Mouse (Mus musculus): ENCODE data around the gene Smyd4. TPM values are rescaled to one million over a fixed set of nuclear protein-coding genes. Genes with fewer than 3 reads are reported as not detected.

The Smyd4 gene
- polyA plus RNA-seq, 1 experiment from 2014 or later = 14.3 TPM

GRCm38 (mm10) chr11:75424033-75424432 is 75.8 kb downstream of the Smyd4 start:
- DNase-seq (ENCODE audit: low spot score) (no peak), ATAC-seq (ENCODE audit: insufficient number of reproducible peaks, low FRiP score, low TSS enrichment, low read depth) (no peak)
- Histone ChIP-seq H3K4me1 (ENCODE audit: control insufficient read depth, insufficient read depth, low read length) (peaks cover 13% of the 10 kb centered on the region), H3K27ac (replicated peaks; ENCODE audit: low read depth, low read length) (no peak overlapping the region), H3K36me3 (ENCODE audit: control insufficient read depth, insufficient read depth, low read length) (no peaks in the 10 kb centered on the region), H3K4me2 (ENCODE audit: low read depth, severe bottlenecking) (no peak overlapping the region), H3K27me3 (ENCODE audit: control insufficient read depth, insufficient read depth, low read length) (no peaks in the 10 kb centered on the region), H3K4me3 (ENCODE audit: low read depth, low read length) (no peak overlapping the region), H3K9ac (ENCODE audit: low read length) (no peak overlapping the region), H3K9me3 (ENCODE audit: control insufficient read depth, low read length) (no peaks in the 10 kb centered on the region)
- 94% methylated on average over 9 of the region's 9 CpGs for WGBS

GRCm38 (mm10) chr11:75424459-75424858 is 76.2 kb downstream of the Smyd4 start:
- peaks cover 13% of the 10 kb centered on the region for H3K4me1 ChIP-seq (ENCODE audit: control insufficient read depth, insufficient read depth, low read length)
- no peak overlapping the region for H3K27ac ChIP-seq (replicated peaks; ENCODE audit: low read depth, low read length)
- no peaks in the 10 kb centered on the region for H3K27me3 ChIP-seq (ENCODE audit: control insufficient read depth, insufficient read depth, low read length)
- 95% methylated on average over 3 of the region's 3 CpGs for WGBS
- no peak for DNase-seq (ENCODE audit: low spot score)
- no peak for ATAC-seq (ENCODE audit: insufficient number of reproducible peaks, low FRiP score, low TSS enrichment, low read depth)
- no peaks in the 10 kb centered on the region for H3K9me3 ChIP-seq (ENCODE audit: control insufficient read depth, low read length)
- H3K4me3 ChIP-seq (ENCODE audit: low read depth, low read length) = no peak overlapping the region
- H3K4me2 ChIP-seq (ENCODE audit: low read depth, severe bottlenecking) = no peak overlapping the region
- no peaks in the 10 kb centered on the region for H3K36me3 ChIP-seq (ENCODE audit: control insufficient read depth, insufficient read depth, low read length)
- no peak overlapping the region for H3K9ac ChIP-seq (ENCODE audit: low read length)

- H3K36me3 ChIP-seq (ENCODE audit: control insufficient read depth, insufficient read depth, low read length) = no peaks in the 10 kb centered on the region
- no peak for ATAC-seq (ENCODE audit: insufficient number of reproducible peaks, low FRiP score, low TSS enrichment, low read depth)
- no peaks in the 10 kb centered on the region for H3K27me3 ChIP-seq (ENCODE audit: control insufficient read depth, insufficient read depth, low read length)
- H3K27ac ChIP-seq (replicated peaks; ENCODE audit: low read depth, low read length) = no peak overlapping the region
- no peak overlapping the region for H3K9ac ChIP-seq (ENCODE audit: low read length)
- H3K9me3 ChIP-seq (ENCODE audit: control insufficient read depth, low read length) = no peaks in the 10 kb centered on the region; the same call in 1 of the 2 replicates
- 87% methylated on average over 9 of the region's 9 CpGs for WGBS
- H3K4me1 ChIP-seq (ENCODE audit: control insufficient read depth, insufficient read depth, low read length) = no peaks in the 10 kb centered on the region
- H3K4me3 ChIP-seq (ENCODE audit: low read depth, low read length) = no peak overlapping the region
- no peak overlapping the region for H3K4me2 ChIP-seq (ENCODE audit: low read depth, severe bottlenecking)
- no peak for DNase-seq (ENCODE audit: low spot score)
These were observed 80.9 kb downstream of the Smyd4 start for GRCm38 (mm10) chr11:75429019-75429705.

GRCm38 (mm10) chr11:75431307-75431706 is 83.1 kb downstream of the Smyd4 start:
- 79% methylated on average over 11 of the region's 11 CpGs for WGBS
- Histone ChIP-seq H3K4me1 (ENCODE audit: control insufficient read depth, insufficient read depth, low read length) (no peaks in the 10 kb centered on the region), H3K27ac (replicated peaks; ENCODE audit: low read depth, low read length) (no peak overlapping the region), H3K36me3 (ENCODE audit: control insufficient read depth, insufficient read depth, low read length) (no peaks in the 10 kb centered on the region), H3K9me3 (ENCODE audit: control insufficient read depth, low read length) (no peaks in the 10 kb centered on the region; the same call in 1 of the 2 replicates), H3K4me2 (ENCODE audit: low read depth, severe bottlenecking) (no peak overlapping the region), H3K9ac (ENCODE audit: low read length) (no peak overlapping the region), H3K4me3 (ENCODE audit: low read depth, low read length) (no peak overlapping the region), H3K27me3 (ENCODE audit: control insufficient read depth, insufficient read depth, low read length) (no peaks in the 10 kb centered on the region)
- ATAC-seq (ENCODE audit: insufficient number of reproducible peaks, low FRiP score, low TSS enrichment, low read depth) = no peak
- DNase-seq (ENCODE audit: low spot score) = no peak

- H3K27me3 ChIP-seq (ENCODE audit: control insufficient read depth, insufficient read depth, low read length) = no peaks in the 10 kb centered on the region
- 87% methylated on average over 5 of the region's 5 CpGs for WGBS
- no peaks in the 10 kb centered on the region for H3K36me3 ChIP-seq (ENCODE audit: control insufficient read depth, insufficient read depth, low read length)
These were observed 85.9 kb downstream of the Smyd4 start for GRCm38 (mm10) chr11:75434138-75434537.

GRCm38 (mm10) chr11:75438194-75438593 is 90.0 kb downstream of the Smyd4 start:
- Histone ChIP-seq H3K9me3 (ENCODE audit: control insufficient read depth, low read length) (no peaks in the 10 kb centered on the region; the same call in 1 of the 2 replicates), H3K4me1 (ENCODE audit: control insufficient read depth, insufficient read depth, low read length) (no peaks in the 10 kb centered on the region), H3K27ac (replicated peaks; ENCODE audit: low read depth, low read length) (no peak overlapping the region), H3K4me3 (ENCODE audit: low read depth, low read length) (no peak overlapping the region), H3K9ac (ENCODE audit: low read length) (no peak overlapping the region), H3K4me2 (ENCODE audit: low read depth, severe bottlenecking) (no peak overlapping the region), H3K36me3 (ENCODE audit: control insufficient read depth, insufficient read depth, low read length) (no peaks in the 10 kb centered on the region), H3K27me3 (ENCODE audit: control insufficient read depth, insufficient read depth, low read length) (no peaks in the 10 kb centered on the region)
- 84% methylated on average over 13 of the region's 13 CpGs for WGBS
- no peak for DNase-seq (ENCODE audit: low spot score)
- no peak for ATAC-seq (ENCODE audit: insufficient number of reproducible peaks, low FRiP score, low TSS enrichment, low read depth)

More at GRCm38 (mm10) chr11:75434138-75434537, 85.9 kb downstream of the Smyd4 start:
- H3K9ac ChIP-seq (ENCODE audit: low read length) = no peak overlapping the region
- H3K4me1 ChIP-seq (ENCODE audit: control insufficient read depth, insufficient read depth, low read length) = no peaks in the 10 kb centered on the region
- no peak overlapping the region for H3K27ac ChIP-seq (replicated peaks; ENCODE audit: low read depth, low read length)
- H3K4me3 ChIP-seq (ENCODE audit: low read depth, low read length) = no peak overlapping the region
- no peak overlapping the region for H3K4me2 ChIP-seq (ENCODE audit: low read depth, severe bottlenecking)
- DNase-seq (ENCODE audit: low spot score) = no peak
- ATAC-seq (ENCODE audit: insufficient number of reproducible peaks, low FRiP score, low TSS enrichment, low read depth) = no peak
- no peaks in the 10 kb centered on the region; the same call in 1 of the 2 replicates for H3K9me3 ChIP-seq (ENCODE audit: control insufficient read depth, low read length)

- no peaks in the 10 kb centered on the region for H3K4me1 ChIP-seq (ENCODE audit: control insufficient read depth, insufficient read depth, low read length)
- DNase-seq (ENCODE audit: low spot score) = no peak
- 76% methylated on average over 3 of the region's 3 CpGs for WGBS
- no peaks in the 10 kb centered on the region for H3K36me3 ChIP-seq (ENCODE audit: control insufficient read depth, insufficient read depth, low read length)
- H3K4me2 ChIP-seq (ENCODE audit: low read depth, severe bottlenecking) = no peak overlapping the region
- H3K9ac ChIP-seq (ENCODE audit: low read length) = no peak overlapping the region
- no peak overlapping the region for H3K4me3 ChIP-seq (ENCODE audit: low read depth, low read length)
- no peak overlapping the region for H3K27ac ChIP-seq (replicated peaks; ENCODE audit: low read depth, low read length)
- H3K9me3 ChIP-seq (ENCODE audit: control insufficient read depth, low read length) = no peaks in the 10 kb centered on the region; the same call in 1 of the 2 replicates
- ATAC-seq (ENCODE audit: insufficient number of reproducible peaks, low FRiP score, low TSS enrichment, low read depth) = no peak
- no peaks in the 10 kb centered on the region for H3K27me3 ChIP-seq (ENCODE audit: control insufficient read depth, insufficient read depth, low read length)
These were observed 90.6 kb downstream of the Smyd4 start for GRCm38 (mm10) chr11:75438804-75439203.

GRCm38 (mm10) chr11:75439363-75439762 is 91.1 kb downstream of the Smyd4 start, which contains the start of gene Serpinf2:
Serpinf2 (minus strand) TSS chr11:75439591.
- H3K9me3 ChIP-seq (ENCODE audit: control insufficient read depth, low read length) = no peaks in the 10 kb centered on the region
- H3K4me1 ChIP-seq (ENCODE audit: control insufficient read depth, insufficient read depth, low read length) = no peaks in the 10 kb centered on the region
- ATAC-seq (ENCODE audit: insufficient number of reproducible peaks, low FRiP score, low TSS enrichment, low read depth) (no peak), DNase-seq (ENCODE audit: low spot score) (no peak)
- no peak within 1 kb of the TSS for H3K9ac ChIP-seq (ENCODE audit: low read length)
- no peaks in the 10 kb centered on the region for H3K36me3 ChIP-seq (ENCODE audit: control insufficient read depth, insufficient read depth, low read length)
- no peak within 1 kb of the TSS for H3K4me3 ChIP-seq (ENCODE audit: low read depth, low read length)
- H3K4me2 ChIP-seq (ENCODE audit: low read depth, severe bottlenecking) = no peak within 1 kb of the TSS
- WGBS = 88% methylated on average over 6 of the region's 6 CpGs
- H3K27me3 ChIP-seq (ENCODE audit: control insufficient read depth, insufficient read depth, low read length) = no peaks in the 10 kb centered on the region
- H3K27ac ChIP-seq (replicated peaks; ENCODE audit: low read depth, low read length) = no peak within 1 kb of the TSS

All from limb, embryonic 11.5 days (tissue).